Mouse (Mus musculus): Measurements from ENCODE around the gene Tbc1d14. TPM values are rescaled to one million over a fixed set of nuclear protein-coding genes. Genes with fewer than 3 reads are reported as not detected.

Tbc1d14 gene
- polyA plus RNA-seq, 1 experiment from 2014 or later = 22.5 TPM

DNA sequence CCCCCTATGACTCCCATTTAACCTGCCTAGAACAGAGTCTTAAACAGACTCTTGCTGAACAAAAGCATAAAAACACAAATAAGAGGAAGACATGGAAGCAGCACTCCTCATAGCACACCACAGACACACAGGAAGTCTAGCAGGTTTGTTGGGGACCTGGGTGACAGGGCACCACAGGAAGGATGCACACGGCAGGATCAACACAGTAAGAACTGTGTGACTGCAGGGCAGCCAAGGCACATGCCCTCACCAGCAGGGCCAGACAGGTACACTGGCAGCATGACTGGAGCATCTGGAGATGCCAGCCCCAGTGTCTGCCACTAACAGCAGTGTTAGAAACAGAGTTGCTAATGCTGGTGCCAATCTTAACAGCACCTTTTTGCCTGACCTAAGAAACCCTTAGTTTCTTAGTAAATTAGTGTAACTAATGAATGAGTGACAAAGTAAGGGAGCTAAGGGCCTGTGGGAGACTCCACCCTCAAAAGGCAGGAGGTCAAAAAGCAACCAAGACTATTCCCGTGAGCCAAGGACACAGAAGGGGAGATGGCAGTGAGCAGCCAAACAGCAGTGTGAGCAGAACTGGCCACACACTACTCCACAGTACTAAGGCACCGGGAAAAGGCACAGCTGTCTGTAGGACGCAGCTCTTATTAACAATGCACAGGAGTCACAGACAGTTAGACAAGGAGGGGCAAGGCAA is 22.4 kb downstream of the Tbc1d14 start:
- Histone ChIP-seq H3K36me3 (ENCODE audit: inconsistent target) (peaks cover 39% of the 10 kb centered on the region; the same call in 1 of the 2 replicates), H3K79me2 (ENCODE audit: inconsistent target) (peaks cover 84% of the 10 kb centered on the region), H3K27ac (no peak overlapping the region), H3K4me3 (ENCODE audit: inconsistent target) (no peak overlapping the region)
- WGBS (ENCODE audit: missing documents) = 94% methylated on average over 4 of the region's 4 CpGs

DNA sequence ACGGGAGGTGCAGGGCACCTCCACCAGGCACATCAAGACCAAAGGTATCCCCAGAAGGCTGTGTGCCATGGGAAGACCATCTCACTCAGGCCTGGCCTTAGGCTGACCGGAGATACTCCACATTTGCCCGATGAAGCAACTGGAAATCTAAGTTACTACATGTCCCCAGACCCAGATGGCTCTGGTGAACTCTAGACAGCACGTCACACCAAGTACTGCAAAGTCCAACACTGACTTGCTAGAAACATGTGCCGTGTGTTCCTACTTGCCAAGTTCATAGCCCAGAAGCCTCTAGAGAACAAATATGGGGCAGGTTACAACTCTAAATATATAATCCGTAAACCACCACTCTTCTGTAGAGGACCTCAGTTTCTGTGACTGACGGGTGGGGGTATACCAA is 23.0 kb downstream of the Tbc1d14 start:
- Histone ChIP-seq H3K36me3 (ENCODE audit: inconsistent target) (peaks cover 39% of the 10 kb centered on the region; the same call in 1 of the 2 replicates), H3K27ac (no peak overlapping the region), H3K79me2 (ENCODE audit: inconsistent target) (peaks cover 90% of the 10 kb centered on the region), H3K4me3 (ENCODE audit: inconsistent target) (no peak overlapping the region)
- 95% methylated on average over 7 of the region's 7 CpGs for WGBS (ENCODE audit: missing documents)

DNA sequence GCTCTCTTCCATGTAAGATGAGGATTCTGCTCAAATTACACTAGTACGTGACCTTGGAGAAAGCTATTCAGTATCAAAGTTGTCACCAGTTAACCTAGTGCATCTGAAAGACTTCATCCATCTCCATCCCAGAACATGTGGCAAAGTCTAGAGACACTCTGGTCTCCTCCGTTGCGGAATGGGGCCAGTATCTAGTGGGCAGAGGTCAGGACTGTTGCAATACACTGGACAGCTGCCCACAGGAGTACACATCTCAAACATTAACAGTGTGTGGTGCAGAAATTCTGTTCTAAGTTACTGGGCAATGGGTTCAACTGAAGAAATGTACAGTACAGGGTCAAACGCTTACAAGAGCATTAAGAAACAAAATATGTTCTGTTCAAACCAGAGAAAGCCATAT is 25.0 kb downstream of the Tbc1d14 start:
- 77% methylated on average over 4 of the region's 4 CpGs for WGBS (ENCODE audit: missing documents)
- Histone ChIP-seq H3K36me3 (ENCODE audit: inconsistent target) (peaks cover 39% of the 10 kb centered on the region; the same call in 1 of the 2 replicates), H3K27ac (no peak overlapping the region), H3K79me2 (ENCODE audit: inconsistent target) (peaks cover 94% of the 10 kb centered on the region), H3K4me3 (ENCODE audit: inconsistent target) (no peak overlapping the region)

DNA sequence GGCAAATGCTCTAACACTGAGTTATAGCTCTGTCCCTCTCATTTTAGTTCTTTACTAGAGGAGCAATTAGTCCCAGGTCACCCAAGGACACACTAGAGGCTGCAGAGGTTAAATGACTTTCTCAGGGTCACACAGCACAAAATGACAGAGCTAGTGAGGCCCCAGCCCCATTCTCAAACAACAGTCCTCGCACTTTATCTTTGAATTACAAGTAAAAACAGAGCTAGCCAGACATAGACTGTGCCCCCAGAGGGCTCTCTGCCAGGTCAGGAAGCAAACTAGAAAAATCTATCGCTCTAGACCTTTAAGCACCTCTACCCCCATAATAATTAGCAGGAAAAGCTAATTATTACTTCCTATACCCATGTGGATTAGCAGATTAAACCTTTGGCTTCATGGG is 25.4 kb downstream of the Tbc1d14 start:
- Histone ChIP-seq H3K27ac (no peak overlapping the region), H3K36me3 (ENCODE audit: inconsistent target) (peaks cover 39% of the 10 kb centered on the region; the same call in 1 of the 2 replicates), H3K4me3 (ENCODE audit: inconsistent target) (no peak overlapping the region), H3K79me2 (ENCODE audit: inconsistent target) (peaks cover 94% of the 10 kb centered on the region)
- 100% methylated on average over 2 of the region's 2 CpGs for WGBS (ENCODE audit: missing documents)

DNA sequence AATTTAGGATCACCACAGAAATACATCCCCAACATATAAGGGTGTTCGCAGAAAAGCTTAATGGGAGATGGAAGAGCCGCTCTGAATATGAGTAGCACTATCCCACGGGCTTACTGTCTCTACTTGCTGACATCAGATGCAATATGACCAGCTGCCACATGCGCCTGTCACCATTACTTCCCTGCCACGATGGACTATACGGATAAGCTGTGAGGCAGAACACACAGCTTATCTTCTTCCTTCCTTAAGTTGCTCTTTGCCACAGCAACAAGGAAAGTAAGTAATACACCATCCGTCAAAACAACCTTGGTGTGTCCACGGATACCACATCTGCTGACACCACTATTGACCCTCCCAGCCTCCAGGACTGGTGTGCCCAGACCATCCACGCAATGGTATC is 28.5 kb downstream of the Tbc1d14 start:
- 72% methylated on average over 9 of the region's 9 CpGs for WGBS (ENCODE audit: missing documents)

GRCm38 (mm10) chr5:36563741-36564140 is 29.3 kb downstream of the Tbc1d14 start:
- WGBS (ENCODE audit: missing documents) = 23% methylated on average over 6 of the region's 6 CpGs
- Histone ChIP-seq H3K27ac (peak overlapping the region; percentile 97), H3K4me3 (ENCODE audit: inconsistent target) (no peak overlapping the region), H3K79me2 (ENCODE audit: inconsistent target) (peaks cover 94% of the 10 kb centered on the region), H3K36me3 (ENCODE audit: inconsistent target) (peaks cover 9% of the 10 kb centered on the region; the same call in 1 of the 2 replicates)

More for the DNA sequence above, 28.5 kb downstream of the Tbc1d14 start:
- Histone ChIP-seq H3K4me3 (ENCODE audit: inconsistent target) (no peak overlapping the region), H3K36me3 (ENCODE audit: inconsistent target) (peaks cover 17% of the 10 kb centered on the region; the same call in 1 of the 2 replicates), H3K27ac (peak overlapping the region; percentile 97), H3K79me2 (ENCODE audit: inconsistent target) (peaks cover 94% of the 10 kb centered on the region)

- Histone ChIP-seq H3K79me2 (ENCODE audit: inconsistent target) (peaks cover 94% of the 10 kb centered on the region), H3K27ac (peak overlapping the region; percentile 97), H3K36me3 (ENCODE audit: inconsistent target) (peaks cover under 1% of the 10 kb centered on the region; the same call in 1 of the 2 replicates), H3K4me3 (ENCODE audit: inconsistent target) (no peak overlapping the region)
- WGBS (ENCODE audit: missing documents) = 28% methylated on average over 10 of the region's 10 CpGs
These were observed 30.2 kb downstream of the Tbc1d14 start for GRCm38 (mm10) chr5:36562791-36563445.

DNA sequence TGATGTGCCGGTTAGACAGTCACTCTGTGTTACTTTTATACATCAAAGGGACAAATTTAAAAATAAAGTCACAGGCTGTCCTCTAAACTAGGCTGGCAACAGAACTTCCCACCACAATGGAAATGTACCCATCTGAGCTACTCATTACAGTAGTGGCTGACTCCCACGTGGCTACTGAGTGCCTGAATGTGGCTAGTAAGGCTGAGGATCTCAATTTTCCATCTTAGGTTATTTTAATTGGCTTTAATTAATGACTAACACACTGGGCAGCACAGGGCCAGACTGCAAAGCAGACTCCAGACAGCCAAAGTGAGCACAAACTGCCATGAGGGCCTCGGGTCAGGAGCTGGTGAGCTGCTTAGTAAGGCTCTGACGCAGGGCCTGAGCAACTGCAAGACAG is 31.6 kb downstream of the Tbc1d14 start:
- WGBS (ENCODE audit: missing documents) = 91% methylated on average over 4 of the region's 4 CpGs
- Histone ChIP-seq H3K79me2 (ENCODE audit: inconsistent target) (peaks cover 94% of the 10 kb centered on the region), H3K36me3 (ENCODE audit: inconsistent target) (no peaks in the 10 kb centered on the region), H3K4me3 (ENCODE audit: inconsistent target) (no peak overlapping the region), H3K27ac (peak overlapping the region; percentile 97)

DNA sequence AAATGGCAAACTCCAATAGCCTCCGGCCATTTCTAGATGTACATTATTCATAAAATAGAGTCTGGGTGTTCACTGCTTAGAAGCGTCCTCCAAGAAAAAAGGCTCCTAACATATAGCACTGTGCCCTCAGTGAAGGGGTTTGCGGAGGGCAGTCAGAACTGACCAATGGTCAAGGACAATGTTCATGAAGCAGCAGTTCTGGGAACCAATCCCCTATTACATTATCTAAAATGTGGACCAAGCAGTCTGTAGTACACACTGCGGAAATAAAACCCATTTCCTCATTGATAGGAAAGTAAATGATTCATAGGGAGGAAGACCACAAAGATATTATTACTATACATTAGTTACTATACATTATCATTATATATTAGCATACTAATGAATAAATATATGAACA is 32.6 kb downstream of the Tbc1d14 start:
- WGBS (ENCODE audit: missing documents) = 82% methylated on average over 4 of the region's 4 CpGs
- no peak overlapping the region for H3K4me3 ChIP-seq (ENCODE audit: inconsistent target)
- H3K79me2 ChIP-seq (ENCODE audit: inconsistent target) = peaks cover 94% of the 10 kb centered on the region
- peak overlapping the region; percentile 97 for H3K27ac ChIP-seq
- H3K36me3 ChIP-seq (ENCODE audit: inconsistent target) = no peaks in the 10 kb centered on the region

GRCm38 (mm10) chr5:36559510-36560235 is 33.4 kb downstream of the Tbc1d14 start:
- 97% methylated on average over 6 of the region's 6 CpGs for WGBS (ENCODE audit: missing documents)
- Histone ChIP-seq H3K27ac (peak overlapping the region; percentile 39), H3K4me3 (ENCODE audit: inconsistent target) (no peak overlapping the region), H3K36me3 (ENCODE audit: inconsistent target) (no peaks in the 10 kb centered on the region), H3K79me2 (ENCODE audit: inconsistent target) (peaks cover 94% of the 10 kb centered on the region)

- 95% methylated on average over 5 of the region's 5 CpGs for WGBS (ENCODE audit: missing documents)
- H3K36me3 ChIP-seq (ENCODE audit: inconsistent target) = no peaks in the 10 kb centered on the region
- peaks cover 94% of the 10 kb centered on the region for H3K79me2 ChIP-seq (ENCODE audit: inconsistent target)
- no peak overlapping the region for H3K27ac ChIP-seq
- no peak overlapping the region for H3K4me3 ChIP-seq (ENCODE audit: inconsistent target)
These were observed 34.0 kb downstream of the Tbc1d14 start for GRCm38 (mm10) chr5:36559106-36559505.

- Histone ChIP-seq H3K4me3 (ENCODE audit: inconsistent target) (no peak overlapping the region), H3K27ac (no peak overlapping the region), H3K79me2 (ENCODE audit: inconsistent target) (peaks cover 98% of the 10 kb centered on the region), H3K36me3 (ENCODE audit: inconsistent target) (no peaks in the 10 kb centered on the region)
- WGBS (ENCODE audit: missing documents) = 89% methylated on average over 2 of the region's 2 CpGs
These were observed 34.5 kb downstream of the Tbc1d14 start for GRCm38 (mm10) chr5:36558526-36558925.

- H3K27ac ChIP-seq = peak overlapping the region; percentile 47
- 63% methylated on average over 7 of the region's 7 CpGs for WGBS (ENCODE audit: missing documents)
- no peak overlapping the region for H3K4me3 ChIP-seq (ENCODE audit: inconsistent target)
- peaks cover 100% of the 10 kb centered on the region for H3K79me2 ChIP-seq (ENCODE audit: inconsistent target)
- H3K36me3 ChIP-seq (ENCODE audit: inconsistent target) = no peaks in the 10 kb centered on the region
These were observed 35.3 kb downstream of the Tbc1d14 start for GRCm38 (mm10) chr5:36557584-36558308.

DNA sequence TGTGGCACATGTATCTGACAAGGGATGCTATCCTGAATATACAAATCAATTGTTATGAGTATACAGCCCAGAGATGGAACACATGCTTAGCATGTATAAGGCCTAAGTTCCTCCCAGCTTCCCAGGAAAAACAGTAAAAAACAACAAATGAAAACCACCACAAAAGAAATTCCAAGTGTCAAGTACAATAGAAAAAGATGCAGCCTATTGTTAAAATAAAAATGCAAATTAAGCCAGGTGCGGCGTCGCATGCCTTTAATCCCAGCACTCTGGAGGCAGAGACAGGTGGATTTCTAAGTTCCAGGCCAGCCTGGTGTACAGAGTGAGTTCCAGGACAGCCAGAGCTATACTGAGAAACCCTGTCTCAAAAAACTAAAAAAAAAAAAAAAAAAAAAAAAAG is 36.2 kb downstream of the Tbc1d14 start:
- Histone ChIP-seq H3K36me3 (ENCODE audit: inconsistent target) (no peaks in the 10 kb centered on the region), H3K27ac (peak overlapping the region; percentile 47; the same call in 1 of the 2 replicates), H3K4me3 (ENCODE audit: inconsistent target) (no peak overlapping the region), H3K79me2 (ENCODE audit: inconsistent target) (peaks cover 100% of the 10 kb centered on the region)
- 100% methylated on average over 3 of the region's 3 CpGs for WGBS (ENCODE audit: missing documents)
